Mouse (Mus musculus) bone marrow, adult 2 months (tissue): ENCODE data around the gene Pxt1. TPM values are rescaled to one million over a fixed set of nuclear protein-coding genes. Genes with fewer than 3 reads are reported as not detected.

Experiments
- H3K27ac ChIP-seq: fragments of 200-500 bp; 2 replicates; pipeline ENCODE4 v1.5.1; 2012; ENCODE audit warnings: low read depth, mild to moderate bottlenecking, control low read depth, inconsistent platforms, low read length; ENCODE audit not compliant: control insufficient read depth, poor library complexity, insufficient read depth
- H3K4me1 ChIP-seq: fragments of 200-500 bp; 2 replicates; pipeline ENCODE4 v1.6.1; 2011; ENCODE audit warnings: low read length; ENCODE audit not compliant: control insufficient read depth, insufficient read depth
- H3K4me3 ChIP-seq: fragments of 200-500 bp; replicated peaks from 2 replicates; pipeline ENCODE3; 2011; ENCODE audit warnings: mild to moderate bottlenecking, low read depth, low read length, control low read depth; ENCODE audit not compliant: control insufficient read depth
- CTCF ChIP-seq: fragments of 200-500 bp; IDR thresholded peaks from 2 replicates; pipeline ENCODE4 v1.5.1; 2011; ENCODE audit warnings: low read length, control low read depth; ENCODE audit not compliant: control insufficient read depth, insufficient read depth
- POLR2A ChIP-seq: fragments of 200-500 bp; IDR thresholded peaks from 2 replicates; pipeline ENCODE4 v1.6.1; 2011; ENCODE audit warnings: low read depth, mild to moderate bottlenecking, control low read depth, low read length, borderline replicate concordance; ENCODE audit not compliant: control insufficient read depth
- WGBS: fragments of 180-500 bp; shearing (Covaris S2); methylation state at CpG from one replicate; pipeline ENCODE4 v1.1.7; 2018; 5-methylcytosine and 5-hydroxymethylcytosine counted together
- polyA plus RNA-seq: library from polyadenylated mRNA; stranded (reverse); fragments of >200 nt; gene quantifications from 2 replicates; pipeline ENCODE4 v1.2.4, GENCODE M21; 2011; ENCODE audit warnings: low replicate concordance; ENCODE audit not compliant: missing spikeins, insufficient read depth, insufficient read length

Pxt1 gene
- polyA plus RNA-seq, 1 experiment: not detected

- no peak overlapping the region for H3K4me3 ChIP-seq
- H3K4me1 ChIP-seq: no peaks in the 10 kb centered on the region; the same call in 1 of the 2 replicates
- no peak overlapping the region; the same call in none of the 2 replicates for H3K27ac ChIP-seq
- TF ChIP-seq POLR2A (no peak), CTCF (no peak)
- WGBS: 70% methylated on average over 25 of the region's 25 CpGs
Measured at GRCm38 (mm10) chr17:28940776-28941555, 2.7 kb downstream of the Pxt1 start.

- WGBS: 68% methylated on average over 10 of the region's 10 CpGs
- no peaks in the 10 kb centered on the region; the same call in 1 of the 2 replicates for H3K4me1 ChIP-seq
- TF ChIP-seq POLR2A (no peak), CTCF (peak; percentile 87)
- H3K4me3 ChIP-seq: no peak overlapping the region
- no peak overlapping the region for H3K27ac ChIP-seq
Measured at GRCm38 (mm10) chr17:28936622-28937345, 6.9 kb downstream of the Pxt1 start.

GRCm38 (mm10) chr17:28936133-28936532 lies 7.5 kb downstream of the Pxt1 start:
- TF ChIP-seq POLR2A (no peak), CTCF (no peak)
- Histone ChIP-seq H3K4me3 (no peak overlapping the region), H3K4me1 (no peaks in the 10 kb centered on the region; the same call in 1 of the 2 replicates), H3K27ac (no peak overlapping the region)
- WGBS: 65% methylated on average over 7 of the region's 7 CpGs

- 66% methylated on average over 19 of the region's 19 CpGs for WGBS
- no peaks in the 10 kb centered on the region; the same call in 1 of the 2 replicates for H3K4me1 ChIP-seq
- no peak overlapping the region for H3K27ac ChIP-seq
Measured at GRCm38 (mm10) chr17:28934120-28934916, 9.3 kb downstream of the Pxt1 start.

GRCm38 (mm10) chr17:28932274-28932673 lies 11.4 kb downstream of the Pxt1 start:
- H3K4me3 ChIP-seq: no peak overlapping the region
- H3K27ac ChIP-seq: no peak overlapping the region
- TF ChIP-seq POLR2A (no peak), CTCF (no peak)
- 92% methylated on average over 4 of the region's 4 CpGs for WGBS
- H3K4me1 ChIP-seq: no peaks in the 10 kb centered on the region; the same call in 1 of the 2 replicates

More at GRCm38 (mm10) chr17:28934120-28934916, 9.3 kb downstream of the Pxt1 start:
- TF ChIP-seq CTCF (no peak), POLR2A (no peak)
- no peak overlapping the region for H3K4me3 ChIP-seq

- Histone ChIP-seq H3K27ac (peak overlapping the region; percentile 30), H3K4me1 (peaks cover 3% of the 10 kb centered on the region; the same call in 1 of the 2 replicates), H3K4me3 (no peak overlapping the region)
- 86% methylated on average over 18 of the region's 18 CpGs for WGBS
- no peak for TF ChIP-seq POLR2A
- no peak for TF ChIP-seq CTCF
Measured at GRCm38 (mm10) chr17:28931436-28932211, 12.0 kb downstream of the Pxt1 start.

- no peak overlapping the region for H3K4me3 ChIP-seq
Measured at GRCm38 (mm10) chr17:28930392-28931074, 13.1 kb downstream of the Pxt1 start.

More at GRCm38 (mm10) chr17:28930392-28931074, 13.1 kb downstream of the Pxt1 start:
- Histone ChIP-seq H3K4me1 (peaks cover 3% of the 10 kb centered on the region; the same call in 1 of the 2 replicates), H3K27ac (peak overlapping the region; percentile 83)
- peak; percentile 41 for TF ChIP-seq CTCF
- TF ChIP-seq POLR2A: no peak
- WGBS: 30% methylated on average over 14 of the region's 14 CpGs
